Mouse (Mus musculus): ENCODE data around the gene Gpx4.

Gpx4 gene

DNA sequence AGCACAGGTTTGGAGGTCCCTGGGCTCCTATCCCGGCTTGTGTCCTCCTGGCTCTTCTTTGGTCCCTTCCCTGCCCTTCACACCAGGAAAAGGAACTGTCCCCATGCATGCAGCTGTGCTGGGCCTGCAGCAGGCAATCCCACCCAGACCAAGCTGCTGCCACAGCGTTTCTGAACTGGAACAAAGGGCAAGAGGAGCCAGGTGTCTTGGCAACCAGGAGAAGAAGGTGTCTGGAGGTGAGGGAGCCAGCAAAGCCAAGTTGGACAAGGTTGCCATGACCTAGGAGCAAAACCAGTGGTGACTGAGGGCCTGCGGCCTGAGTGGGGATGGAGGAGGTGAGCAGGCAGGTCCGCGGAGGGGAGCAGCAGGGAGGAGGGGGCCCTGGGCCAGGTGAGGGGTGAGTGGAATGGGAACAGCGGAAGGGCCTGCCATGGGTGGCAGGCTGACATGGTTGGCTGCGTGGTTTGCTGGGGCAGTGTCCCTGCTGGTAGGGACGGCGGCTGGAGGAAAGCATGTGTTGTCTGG, at the start of gene Gpx4:
TSS of gene Gpx4 (plus strand) at position 126 of the 525 bp plus-strand sequence.
- no peak for DNase-seq (ENCODE audit: low read depth, low spot score)

GRCm38 (mm10) chr10:79997819-79998218, 49.1 kb upstream of the Gpx4 start:
- DNase-seq (ENCODE audit: low read depth, low spot score) = no peak

GRCm38 (mm10) chr10:80001945-80002344, 45.0 kb upstream of the Gpx4 start:
- no peak for DNase-seq (ENCODE audit: low read depth, low spot score)

- DNase-seq (ENCODE audit: low read depth, low spot score) = no peak
Measured at GRCm38 (mm10) chr10:80002829-80003228, 44.1 kb upstream of the Gpx4 start.

GRCm38 (mm10) chr10:80003374-80004232, 43.4 kb upstream of the Gpx4 start:
- DNase-seq (ENCODE audit: low read depth, low spot score) = no peak

GRCm38 (mm10) chr10:80004233-80004705, 42.7 kb upstream of the Gpx4 start:
- DNase-seq (ENCODE audit: low read depth, low spot score) = no peak

- no peak for DNase-seq (ENCODE audit: low read depth, low spot score)
Measured at GRCm38 (mm10) chr10:80011740-80012139, 35.2 kb upstream of the Gpx4 start.

DNA sequence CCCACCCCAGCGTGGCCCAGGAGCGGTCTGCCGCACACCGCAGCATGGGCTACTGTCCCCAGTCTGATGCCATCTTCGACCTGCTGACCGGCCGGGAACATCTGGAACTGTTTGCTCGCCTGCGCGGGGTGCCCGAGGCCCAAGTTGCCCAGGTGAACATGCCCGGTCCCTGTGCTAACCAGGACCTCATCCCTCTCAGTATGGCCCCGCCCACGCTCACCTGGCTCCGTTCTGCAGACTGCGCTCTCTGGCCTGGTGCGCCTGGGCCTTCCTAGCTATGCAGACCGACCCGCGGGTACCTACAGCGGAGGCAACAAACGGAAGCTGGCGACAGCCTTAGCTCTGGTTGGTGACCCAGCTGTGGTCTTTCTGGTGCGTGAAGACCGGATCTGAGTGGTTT, 33.4 kb upstream of the Gpx4 start:
- no peak for DNase-seq (ENCODE audit: low read depth, low spot score)

GRCm38 (mm10) chr10:80014484-80015290, 32.3 kb upstream of the Gpx4 start:
- no peak for DNase-seq (ENCODE audit: low read depth, low spot score)

DNA sequence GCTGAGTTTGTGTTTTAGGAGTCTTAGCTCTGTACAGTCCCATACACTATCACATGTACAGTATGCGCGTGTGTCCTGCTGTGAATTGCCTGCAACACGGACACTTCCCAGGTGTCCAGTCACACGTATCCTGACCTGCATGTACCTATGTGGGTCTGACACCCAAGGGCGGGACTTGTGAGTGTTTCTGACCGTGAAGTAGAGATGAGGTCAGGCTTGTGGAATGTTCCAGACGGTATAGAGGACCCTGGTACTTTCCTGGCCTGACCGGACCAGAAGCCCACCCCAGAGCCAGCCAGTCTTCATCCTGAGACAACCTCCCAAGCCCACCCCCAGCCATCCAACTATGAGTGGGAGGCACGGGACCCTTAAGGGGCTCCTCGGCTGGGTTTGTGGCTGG, 31.4 kb upstream of the Gpx4 start:
- DNase-seq (ENCODE audit: low read depth, low spot score) = no peak

- no peak for DNase-seq (ENCODE audit: low read depth, low spot score)
Measured at GRCm38 (mm10) chr10:80016511-80016910, 30.5 kb upstream of the Gpx4 start, which contains the start of gene Arhgap45. Gene Arhgap45, plus strand, starts transcription at chr10:80016653.

DNA sequence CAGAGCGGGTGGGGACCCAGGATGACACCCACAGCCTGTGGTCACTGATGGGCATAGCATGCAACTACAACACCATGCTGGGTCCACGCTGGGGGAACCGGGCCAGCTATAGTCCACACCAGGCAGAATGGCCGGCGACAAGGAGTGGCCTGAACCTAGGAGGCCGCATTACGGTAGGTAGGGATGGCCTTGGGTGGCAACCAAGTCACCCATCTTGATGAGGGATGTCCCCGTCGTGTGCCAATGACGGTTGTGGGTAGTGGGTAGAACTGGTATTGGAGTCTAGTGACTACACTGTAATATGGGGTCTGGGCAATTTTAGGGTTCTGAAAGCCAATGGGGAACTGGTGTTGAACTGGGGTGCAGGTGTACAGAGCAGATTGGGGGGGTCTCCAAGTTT, 30.0 kb upstream of the Gpx4 start:
- no peak for DNase-seq (ENCODE audit: low read depth, low spot score)

GRCm38 (mm10) chr10:80017361-80017760, 29.6 kb upstream of the Gpx4 start:
- DNase-seq (ENCODE audit: low read depth, low spot score) = no peak

GRCm38 (mm10) chr10:80017771-80018170, 29.2 kb upstream of the Gpx4 start:
- DNase-seq (ENCODE audit: low read depth, low spot score) = no peak

- DNase-seq (ENCODE audit: low read depth, low spot score) = no peak
Measured at GRCm38 (mm10) chr10:80018739-80019297, 28.1 kb upstream of the Gpx4 start.

DNA sequence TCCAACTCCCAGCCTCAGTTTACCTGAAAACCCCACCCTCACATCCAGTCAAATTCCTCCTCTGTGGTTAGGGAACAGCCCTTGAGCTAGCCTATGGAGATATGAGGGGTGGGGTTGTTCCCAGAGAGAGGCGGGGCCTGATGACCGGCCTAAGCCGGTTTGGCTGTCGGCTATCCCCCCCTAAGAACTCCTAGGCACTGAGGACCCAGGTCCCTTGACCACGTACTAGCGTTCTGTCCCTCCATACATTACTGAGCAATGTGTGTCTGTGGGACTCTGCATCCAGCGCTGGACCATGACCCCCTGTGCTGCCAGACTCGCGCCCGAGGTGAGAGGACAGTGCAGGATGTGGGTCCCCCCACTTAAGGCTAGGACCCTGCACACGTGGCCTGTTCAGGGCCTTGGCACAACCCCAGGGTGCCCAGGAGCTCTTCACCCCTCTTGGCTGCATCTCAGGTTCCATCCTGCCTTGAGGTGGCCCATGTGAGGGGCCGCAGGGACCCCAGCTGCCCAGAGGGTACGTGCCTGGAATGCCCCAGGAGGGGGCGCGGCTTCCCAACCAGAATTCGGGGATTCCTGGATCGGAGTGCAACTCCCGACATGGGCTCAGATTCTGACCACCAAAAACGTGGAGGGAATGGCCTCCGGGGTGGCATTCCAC, 27.4 kb upstream of the Gpx4 start:
- peak; percentile 58 for DNase-seq (ENCODE audit: low read depth, low spot score)

DNA sequence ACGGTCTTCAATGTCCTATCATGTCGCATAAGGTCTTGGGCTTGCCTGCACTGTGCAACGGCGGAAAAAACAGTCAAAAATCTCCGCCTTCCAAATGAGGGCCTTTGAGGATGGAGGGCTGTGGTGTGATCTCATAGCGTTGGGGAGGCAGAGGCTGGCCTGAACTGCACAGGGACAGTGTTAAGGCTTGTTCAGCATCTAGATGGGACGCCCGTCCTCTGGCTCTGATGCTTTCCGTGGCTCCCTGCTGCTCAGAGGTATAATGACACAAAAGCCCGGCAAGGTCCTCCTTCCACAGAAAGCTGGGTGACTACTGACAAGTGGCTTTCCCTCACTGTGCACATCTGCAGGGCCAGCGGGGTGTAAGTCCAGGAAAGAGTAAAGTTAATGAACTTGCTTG, 26.8 kb upstream of the Gpx4 start:
- no peak for DNase-seq (ENCODE audit: low read depth, low spot score)

DNA sequence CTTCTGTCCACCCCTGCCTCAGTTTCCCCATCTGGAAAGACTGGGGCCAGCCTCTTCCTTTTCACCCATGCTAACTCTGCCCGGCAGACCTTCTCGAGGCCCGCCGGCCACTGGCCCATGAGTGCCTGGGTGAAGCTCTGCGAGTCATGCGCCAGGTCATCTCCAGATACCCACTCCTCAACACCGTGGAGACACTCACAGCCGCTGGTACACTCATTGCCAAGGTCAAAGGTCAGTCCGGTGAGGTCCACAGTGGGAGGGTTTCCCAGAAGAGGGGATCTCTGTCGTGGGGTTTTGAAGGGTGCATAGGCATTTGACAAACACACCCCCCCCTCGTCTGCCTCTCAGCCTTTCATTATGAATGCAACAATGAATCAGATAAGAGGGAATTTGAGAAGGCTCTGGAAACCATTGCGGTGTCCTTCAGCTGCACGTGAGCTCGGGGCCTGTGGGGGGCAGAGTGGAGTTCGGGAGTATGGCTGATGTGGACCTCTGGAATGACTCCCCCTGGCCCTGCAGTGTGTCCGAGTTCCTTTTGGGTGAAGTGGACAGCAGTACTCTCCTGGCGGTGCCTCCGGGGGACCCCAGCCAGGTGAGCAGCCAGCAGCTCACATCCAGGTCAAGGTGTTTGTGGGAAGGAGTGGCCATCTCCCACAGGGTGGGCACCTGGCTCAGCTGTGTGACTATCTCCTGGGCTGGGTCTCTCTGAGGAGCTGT, 26.2 kb upstream of the Gpx4 start:
- DNase-seq (ENCODE audit: low read depth, low spot score) = no peak

DNA sequence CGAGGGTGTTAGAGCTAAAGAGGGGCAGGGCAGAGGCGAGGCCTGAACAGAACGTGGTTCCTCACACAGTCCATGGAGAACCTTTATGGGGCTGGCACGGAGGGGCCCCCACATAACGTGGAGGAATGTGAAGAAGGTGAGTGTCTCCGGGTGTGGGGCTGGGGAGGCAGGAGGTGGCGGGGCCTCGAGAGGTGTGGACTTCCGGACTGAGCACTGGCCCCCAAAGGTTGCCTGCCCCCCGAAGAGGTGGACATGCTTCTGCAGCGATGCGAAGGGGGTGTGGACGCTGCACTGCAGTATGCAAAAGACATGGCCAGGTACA, 25.7 kb upstream of the Gpx4 start:
- DNase-seq (ENCODE audit: low read depth, low spot score) = no peak

- no peak for DNase-seq (ENCODE audit: low read depth, low spot score)
Measured at GRCm38 (mm10) chr10:80022164-80022563, 24.8 kb upstream of the Gpx4 start.

DNA sequence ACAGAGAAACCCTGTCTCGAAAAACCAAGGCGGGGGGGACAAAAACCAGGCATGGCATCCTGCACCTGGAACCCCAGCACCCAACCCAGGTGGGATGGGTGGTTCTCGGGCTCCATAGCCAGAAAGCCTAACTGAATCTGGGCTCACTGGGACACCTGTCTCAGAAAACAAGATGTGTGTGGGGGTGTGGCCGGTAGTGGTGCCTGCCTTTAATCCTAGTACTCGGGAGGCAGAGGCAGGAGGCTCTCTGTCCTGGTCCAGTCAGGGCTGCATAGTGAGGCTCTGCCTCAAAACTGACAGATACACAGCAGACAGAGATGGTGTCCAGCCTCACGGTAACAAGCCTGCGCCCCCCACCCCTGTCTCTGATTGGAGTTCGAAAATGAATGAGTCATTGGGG, 24.2 kb upstream of the Gpx4 start:
- no peak for DNase-seq (ENCODE audit: low read depth, low spot score)

Data from mesoderm, embryonic 11.5 days (tissue).